Mouse (Mus musculus): ENCODE measurements around the gene Gjd3. TPM values are rescaled to one million over a fixed set of nuclear protein-coding genes. Genes with fewer than 3 reads are reported as not detected.
A peak's percentile ranks its signal among the peaks of the same experiment; 100 is the strongest.
"Not testable (repeated sequence)": the region's sequence is repeated elsewhere in the genome, so short reads cannot be mapped to it uniquely, and the experiment has no call there.

Gjd3 gene
- total RNA-seq (2021), result not detected
- long read RNA-seq, experiment 1, result 0 reads
- long read RNA-seq, experiment 2, result 0 reads

GRCm38 (mm10) chr11:98982773-98983133, at the start of gene Gjd3:
Gjd3 (minus strand) TSS chr11:98983016.
- no peak for DNase-seq (ENCODE audit: low spot score)

GRCm38 (mm10) chr11:99026899-99027440, 44.2 kb upstream of the Gjd3 start:
- DNase-seq (ENCODE audit: low spot score), result no peak

- no peak for DNase-seq (ENCODE audit: low spot score)
Measured at GRCm38 (mm10) chr11:99025878-99026277, 43.1 kb upstream of the Gjd3 start.

- DNase-seq (ENCODE audit: low spot score), result no peak
Measured at GRCm38 (mm10) chr11:99024468-99025134, 41.8 kb upstream of the Gjd3 start.

- DNase-seq (ENCODE audit: low spot score), result peak; percentile 96
Measured at GRCm38 (mm10) chr11:99023500-99024467, 41.0 kb upstream of the Gjd3 start, which contains the start of gene Top2a. Top2a (minus strand) TSS chr11:99024189.

GRCm38 (mm10) chr11:99023094-99023493, 40.3 kb upstream of the Gjd3 start:
- no peak for DNase-seq (ENCODE audit: low spot score)

- DNase-seq (ENCODE audit: low spot score), result no peak
Measured at GRCm38 (mm10) chr11:99022384-99022933, 39.6 kb upstream of the Gjd3 start.

GRCm38 (mm10) chr11:99019844-99020243, 37.0 kb upstream of the Gjd3 start:
- no peak for DNase-seq (ENCODE audit: low spot score)

GRCm38 (mm10) chr11:99013856-99014255, 31.0 kb upstream of the Gjd3 start:
- DNase-seq (ENCODE audit: low spot score), result no peak

GRCm38 (mm10) chr11:99010706-99011105, 27.9 kb upstream of the Gjd3 start:
- no peak for DNase-seq (ENCODE audit: low spot score)

GRCm38 (mm10) chr11:99010124-99010523, 27.3 kb upstream of the Gjd3 start:
- no peak for DNase-seq (ENCODE audit: low spot score)

GRCm38 (mm10) chr11:99006788-99007187, 24.0 kb upstream of the Gjd3 start:
- no peak for DNase-seq (ENCODE audit: low spot score)

GRCm38 (mm10) chr11:98999243-98999642, 16.4 kb upstream of the Gjd3 start:
- no peak for DNase-seq (ENCODE audit: low spot score)

- no peak for DNase-seq (ENCODE audit: low spot score)
Measured at GRCm38 (mm10) chr11:98998776-98999175, 16.0 kb upstream of the Gjd3 start.

- DNase-seq (ENCODE audit: low spot score), result no peak
Measured at GRCm38 (mm10) chr11:98997659-98998058, 14.8 kb upstream of the Gjd3 start.

- no peak for DNase-seq (ENCODE audit: low spot score)
Measured at GRCm38 (mm10) chr11:98995987-98996386, 13.2 kb upstream of the Gjd3 start.

- no peak for DNase-seq (ENCODE audit: low spot score)
Measured at GRCm38 (mm10) chr11:98990866-98991265, 8.1 kb upstream of the Gjd3 start.

GRCm38 (mm10) chr11:98988260-98988659, 5.4 kb upstream of the Gjd3 start:
- not testable (repeated sequence) for DNase-seq (ENCODE audit: low spot score)

- no peak for DNase-seq (ENCODE audit: low spot score)
Measured at GRCm38 (mm10) chr11:98985542-98985941, 2.7 kb upstream of the Gjd3 start.

- no peak for DNase-seq (ENCODE audit: low spot score)
Measured at GRCm38 (mm10) chr11:98983551-98983950, 735 bp upstream of the Gjd3 start.

- DNase-seq (ENCODE audit: low spot score), result no peak
Measured at GRCm38 (mm10) chr11:98981997-98982772, 631 bp downstream of the Gjd3 start.
